Mouse (Mus musculus): Measurements from ENCODE around the gene Clcn2. TPM values are rescaled to one million over a fixed set of nuclear protein-coding genes. Genes with fewer than 3 reads are reported as not detected.

Gene Clcn2
- polyA plus RNA-seq, 1 experiment = not detected

GRCm38 (mm10) chr16:20736168-20736567 is 18.6 kb upstream of the Clcn2 start:
- 94% methylated on average over 7 of the region's 7 CpGs for WGBS
- no peak overlapping the region for H3K4me3 ChIP-seq (ENCODE audit: insufficient read depth, low read depth, low read length)
- H3K4me1 ChIP-seq (ENCODE audit: control insufficient read depth, insufficient read depth, low read length) = peaks cover 12% of the 10 kb centered on the region
- no peak for TF ChIP-seq CTCF (IDR thresholded peaks at IDR 0.05; ENCODE audit: insufficient read depth, low read depth, low read length)
- TF ChIP-seq POLR2A (IDR thresholded peaks at IDR 0.05; ENCODE audit: insufficient read depth, low read depth, low read length) = no peak
- H3K27ac ChIP-seq (ENCODE audit: insufficient read depth, low read depth, low read length) = no peak overlapping the region

GRCm38 (mm10) chr16:20735651-20736050 is 18.1 kb upstream of the Clcn2 start:
- Histone ChIP-seq H3K4me3 (ENCODE audit: insufficient read depth, low read depth, low read length) (no peak overlapping the region), H3K4me1 (ENCODE audit: control insufficient read depth, insufficient read depth, low read length) (peaks cover 12% of the 10 kb centered on the region), H3K27ac (ENCODE audit: insufficient read depth, low read depth, low read length) (no peak overlapping the region)
- TF ChIP-seq CTCF (IDR thresholded peaks at IDR 0.05; ENCODE audit: insufficient read depth, low read depth, low read length) = no peak
- TF ChIP-seq POLR2A (IDR thresholded peaks at IDR 0.05; ENCODE audit: insufficient read depth, low read depth, low read length) = no peak
- 85% methylated on average over 5 of the region's 5 CpGs for WGBS

DNA sequence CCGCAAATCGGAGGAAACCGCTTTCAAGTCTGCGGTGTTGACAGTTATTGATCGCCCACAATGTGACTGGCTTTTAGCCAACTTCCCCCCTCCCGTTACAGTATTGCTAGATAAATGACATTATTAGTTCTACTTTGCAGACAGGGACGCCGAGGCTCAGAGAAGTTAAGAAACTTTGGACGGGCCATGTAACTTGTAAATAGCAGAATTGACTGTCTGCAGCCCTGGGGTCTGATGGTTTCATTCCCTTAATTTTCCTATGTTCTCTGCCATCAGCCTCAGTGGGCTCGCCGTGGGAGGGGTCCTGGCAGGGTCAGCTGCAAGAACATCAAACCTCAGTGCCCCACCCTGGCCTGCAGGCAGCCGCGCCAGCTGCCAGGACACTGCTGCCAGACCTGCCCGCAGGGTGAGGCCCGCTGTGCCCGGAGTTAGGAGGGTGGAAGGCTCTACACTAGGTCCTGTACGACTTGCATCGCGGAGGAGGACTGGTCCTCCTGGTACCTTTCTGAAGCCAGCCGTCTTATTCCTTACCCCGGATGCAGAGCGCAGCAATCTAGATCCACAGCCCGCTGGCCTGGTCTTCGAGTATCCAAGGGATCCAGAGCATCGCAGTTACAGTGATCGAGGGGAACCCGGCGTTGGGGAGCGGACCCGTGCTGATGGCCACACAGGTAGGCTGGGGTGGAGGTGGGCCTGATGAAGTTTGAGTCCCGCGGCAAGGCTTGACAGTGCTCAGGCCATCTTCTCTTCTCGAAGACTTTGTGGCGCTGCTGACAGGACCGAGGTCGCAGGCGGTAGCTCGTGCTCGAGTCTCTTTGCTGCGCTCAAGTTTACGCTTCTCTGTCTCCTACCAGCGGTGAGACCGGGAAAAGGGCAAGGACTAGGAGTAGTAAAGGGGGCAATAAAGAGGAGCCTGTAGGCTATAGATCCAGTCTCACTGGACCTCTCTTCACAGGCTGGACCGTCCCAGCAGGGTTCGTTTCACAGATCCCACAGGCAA is 16.5 kb upstream of the Clcn2 start, which contains the start of gene Thpo:
TSS of gene Thpo (minus strand) at position 781 of the 1,000 bp plus-strand sequence.
- peak within 1 kb of the TSS; percentile 64 for H3K4me3 ChIP-seq (ENCODE audit: insufficient read depth, low read depth, low read length)
- TF ChIP-seq CTCF (IDR thresholded peaks at IDR 0.05; ENCODE audit: insufficient read depth, low read depth, low read length) = no peak
- TF ChIP-seq POLR2A (IDR thresholded peaks at IDR 0.05; ENCODE audit: insufficient read depth, low read depth, low read length) = no peak
- 12% methylated on average over 45 of the region's 45 CpGs for WGBS
- peaks cover 12% of the 10 kb centered on the region for H3K4me1 ChIP-seq (ENCODE audit: control insufficient read depth, insufficient read depth, low read length)
- H3K27ac ChIP-seq (ENCODE audit: insufficient read depth, low read depth, low read length) = no peak within 1 kb of the TSS

- H3K4me3 ChIP-seq (ENCODE audit: insufficient read depth, low read depth, low read length) = peak within 1 kb of the TSS; percentile 64
- no peak within 1 kb of the TSS for H3K27ac ChIP-seq (ENCODE audit: insufficient read depth, low read depth, low read length)
- under 1% methylated on average over 68 of the region's 70 CpGs for WGBS
- TF ChIP-seq POLR2A (IDR thresholded peaks at IDR 0.05; ENCODE audit: insufficient read depth, low read depth, low read length) (no peak), CTCF (IDR thresholded peaks at IDR 0.05; ENCODE audit: insufficient read depth, low read depth, low read length) (no peak)
- peaks cover 12% of the 10 kb centered on the region for H3K4me1 ChIP-seq (ENCODE audit: control insufficient read depth, insufficient read depth, low read length)
Measured at GRCm38 (mm10) chr16:20732925-20733730, 15.6 kb upstream of the Clcn2 start, which contains the start of gene Chrd. Chrd (plus strand) TSS chr16:20733127.

GRCm38 (mm10) chr16:20732251-20732924 is 14.8 kb upstream of the Clcn2 start:
- WGBS = 3% methylated on average over 30 of the region's 30 CpGs
- no peak overlapping the region for H3K27ac ChIP-seq (ENCODE audit: insufficient read depth, low read depth, low read length)

GRCm38 (mm10) chr16:20731688-20732087 is 14.1 kb upstream of the Clcn2 start:
- Histone ChIP-seq H3K4me1 (ENCODE audit: control insufficient read depth, insufficient read depth, low read length) (peaks cover 12% of the 10 kb centered on the region), H3K27ac (ENCODE audit: insufficient read depth, low read depth, low read length) (no peak overlapping the region), H3K4me3 (ENCODE audit: insufficient read depth, low read depth, low read length) (no peak overlapping the region)
- 78% methylated on average over 5 of the region's 5 CpGs for WGBS
- TF ChIP-seq POLR2A (IDR thresholded peaks at IDR 0.05; ENCODE audit: insufficient read depth, low read depth, low read length) (no peak), CTCF (IDR thresholded peaks at IDR 0.05; ENCODE audit: insufficient read depth, low read depth, low read length) (no peak)

More at GRCm38 (mm10) chr16:20732251-20732924, 14.8 kb upstream of the Clcn2 start:
- TF ChIP-seq POLR2A (IDR thresholded peaks at IDR 0.05; ENCODE audit: insufficient read depth, low read depth, low read length) (no peak), CTCF (IDR thresholded peaks at IDR 0.05; ENCODE audit: insufficient read depth, low read depth, low read length) (no peak)
- Histone ChIP-seq H3K4me3 (ENCODE audit: insufficient read depth, low read depth, low read length) (peak overlapping the region; percentile 64), H3K4me1 (ENCODE audit: control insufficient read depth, insufficient read depth, low read length) (peaks cover 12% of the 10 kb centered on the region)

GRCm38 (mm10) chr16:20730293-20730711 is 12.8 kb upstream of the Clcn2 start:
- no peak overlapping the region for H3K27ac ChIP-seq (ENCODE audit: insufficient read depth, low read depth, low read length)
- no peak for TF ChIP-seq POLR2A (IDR thresholded peaks at IDR 0.05; ENCODE audit: insufficient read depth, low read depth, low read length)
- no peak for TF ChIP-seq CTCF (IDR thresholded peaks at IDR 0.05; ENCODE audit: insufficient read depth, low read depth, low read length)

DNA sequence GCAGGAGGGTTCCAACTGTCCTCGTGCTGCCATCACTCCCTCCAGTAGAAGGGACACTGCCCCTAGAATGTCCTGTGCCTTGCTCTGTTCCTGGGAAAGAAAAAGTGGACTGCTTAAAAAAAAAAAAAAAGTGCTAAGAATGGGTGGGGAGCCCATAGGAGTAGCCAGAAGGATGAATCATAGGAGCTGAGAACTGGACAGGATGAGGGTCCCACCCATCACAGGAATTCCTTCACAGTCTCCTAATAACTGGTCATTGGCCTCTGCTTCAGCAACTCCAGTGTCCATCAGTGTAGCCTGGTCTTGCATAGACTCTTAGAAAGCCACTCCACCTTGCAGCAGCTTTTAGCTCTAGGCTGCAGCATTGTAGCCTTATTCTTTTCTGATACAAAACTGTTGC is 8.8 kb upstream of the Clcn2 start:
- Histone ChIP-seq H3K4me3 (ENCODE audit: insufficient read depth, low read depth, low read length) (no peak overlapping the region), H3K4me1 (ENCODE audit: control insufficient read depth, insufficient read depth, low read length) (no peaks in the 10 kb centered on the region), H3K27ac (ENCODE audit: insufficient read depth, low read depth, low read length) (no peak overlapping the region)
- 71% methylated on average over 1 of the region's 1 CpGs for WGBS
- TF ChIP-seq POLR2A (IDR thresholded peaks at IDR 0.05; ENCODE audit: insufficient read depth, low read depth, low read length) = no peak
- no peak for TF ChIP-seq CTCF (IDR thresholded peaks at IDR 0.05; ENCODE audit: insufficient read depth, low read depth, low read length)

More at GRCm38 (mm10) chr16:20730293-20730711, 12.8 kb upstream of the Clcn2 start:
- 59% methylated on average over 5 of the region's 5 CpGs for WGBS
- Histone ChIP-seq H3K4me3 (ENCODE audit: insufficient read depth, low read depth, low read length) (no peak overlapping the region), H3K4me1 (ENCODE audit: control insufficient read depth, insufficient read depth, low read length) (peaks cover 12% of the 10 kb centered on the region)
